Mouse (Mus musculus): Measurements from ENCODE around the gene Olfr766-ps1. TPM values are rescaled to one million over a fixed set of nuclear protein-coding genes. Genes with fewer than 3 reads are reported as not detected.
"Not testable (repeated sequence)": the region's sequence is repeated elsewhere in the genome, so short reads cannot be mapped to it uniquely, and the experiment has no call there.

Olfr766-ps1 gene
- not detected in 2 replicates for polyA plus RNA-seq (2015; fragmentation: Nextera tagmentation; extraction: Ambion mirVana)

DNA sequence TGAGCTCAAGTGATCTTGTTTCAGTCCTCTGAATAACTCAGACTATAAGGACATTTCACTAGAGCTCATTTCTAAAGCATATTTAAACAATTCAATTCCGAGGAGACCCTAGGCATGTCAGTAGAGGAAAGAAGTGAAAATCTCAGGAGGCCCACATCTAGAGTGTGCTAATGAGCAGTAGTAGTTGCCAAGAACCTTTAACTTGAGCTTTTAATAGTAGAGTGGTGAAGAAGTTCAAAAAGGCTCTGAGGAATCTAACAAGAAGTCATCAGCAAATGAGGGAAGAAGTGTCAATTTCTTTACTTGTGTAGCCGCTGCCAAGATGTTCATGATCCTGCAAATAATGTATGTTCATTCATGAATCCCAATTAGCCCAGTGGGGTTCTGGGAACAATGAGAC is at the start of gene Olfr766-ps1:
Gene Olfr766-ps1, minus strand, starts transcription at position 101 of the 400 bp plus-strand sequence.
- Histone ChIP-seq H3K36me3 (no peaks in the 10 kb centered on the region), H3K9me3 (no peaks in the 10 kb centered on the region), H3K4me3 (no peak within 1 kb of the TSS), H3K9ac (replicated peaks) (no peak within 1 kb of the TSS), H3K4me1 (no peaks in the 10 kb centered on the region), H3K27ac (replicated peaks) (no peak within 1 kb of the TSS), H3K27me3 (no peaks in the 10 kb centered on the region), H3K4me2 (replicated peaks) (no peak within 1 kb of the TSS)
- WGBS, result 45% methylated on average over 2 of the region's 2 CpGs
- no peak for ATAC-seq (replicated peaks)

DNA sequence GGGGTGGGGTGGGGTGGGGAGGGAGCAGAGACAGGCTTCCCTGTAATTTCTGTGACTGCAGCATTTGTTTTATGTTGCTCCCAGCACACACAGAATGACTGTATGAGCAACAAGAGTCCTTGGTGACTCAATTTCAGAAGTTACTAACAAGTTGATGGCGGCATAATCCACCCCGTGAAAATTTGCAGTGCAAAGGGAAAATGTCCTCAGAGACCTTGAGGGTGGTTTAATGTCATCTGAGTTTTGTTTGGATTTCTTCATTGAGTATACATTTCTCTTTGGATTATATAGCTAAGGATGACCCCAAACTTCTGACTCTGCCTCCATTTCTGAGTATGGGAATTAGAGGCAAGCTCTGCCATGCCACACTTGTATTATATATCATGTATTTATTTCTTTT is 49.0 kb upstream of the Olfr766-ps1 start, which contains the start of gene Olfr769:
Gene Olfr769, minus strand, starts transcription at position 101 of the 400 bp plus-strand sequence.
- Histone ChIP-seq H3K4me2 (replicated peaks) (no peak within 1 kb of the TSS), H3K4me3 (no peak within 1 kb of the TSS), H3K36me3 (no peaks in the 10 kb centered on the region), H3K27me3 (no peaks in the 10 kb centered on the region), H3K27ac (replicated peaks) (no peak within 1 kb of the TSS), H3K9me3 (no peaks in the 10 kb centered on the region), H3K9ac (replicated peaks) (no peak within 1 kb of the TSS), H3K4me1 (no peaks in the 10 kb centered on the region)
- no peak for ATAC-seq (replicated peaks)
- 84% methylated on average over 2 of the region's 2 CpGs for WGBS

DNA sequence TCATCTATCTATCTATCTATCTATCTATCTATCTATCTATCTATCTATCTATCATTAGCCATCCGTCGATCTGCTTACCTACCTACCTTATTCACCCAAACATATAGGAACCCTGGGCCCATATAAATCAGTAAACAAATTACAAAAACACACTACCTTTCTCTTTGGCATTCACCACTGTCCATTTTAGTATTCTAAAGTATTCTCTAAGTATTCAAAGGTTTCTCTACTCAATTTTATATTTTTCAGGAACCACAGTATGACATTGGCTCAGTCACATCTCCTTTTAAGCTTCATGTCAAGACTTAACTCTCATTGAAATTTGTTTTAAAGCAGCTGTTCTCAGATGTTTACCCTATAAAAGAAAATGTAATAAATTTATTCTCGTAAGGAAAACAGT is 46.4 kb upstream of the Olfr766-ps1 start:
- Histone ChIP-seq H3K9ac (replicated peaks) (no peak overlapping the region), H3K4me2 (replicated peaks) (no peak overlapping the region), H3K9me3 (no peaks in the 10 kb centered on the region), H3K4me3 (no peak overlapping the region), H3K27me3 (no peaks in the 10 kb centered on the region), H3K4me1 (no peaks in the 10 kb centered on the region), H3K36me3 (no peaks in the 10 kb centered on the region), H3K27ac (replicated peaks) (no peak overlapping the region)
- 97% methylated on average over 3 of the region's 3 CpGs for WGBS
- ATAC-seq (replicated peaks), result no peak

DNA sequence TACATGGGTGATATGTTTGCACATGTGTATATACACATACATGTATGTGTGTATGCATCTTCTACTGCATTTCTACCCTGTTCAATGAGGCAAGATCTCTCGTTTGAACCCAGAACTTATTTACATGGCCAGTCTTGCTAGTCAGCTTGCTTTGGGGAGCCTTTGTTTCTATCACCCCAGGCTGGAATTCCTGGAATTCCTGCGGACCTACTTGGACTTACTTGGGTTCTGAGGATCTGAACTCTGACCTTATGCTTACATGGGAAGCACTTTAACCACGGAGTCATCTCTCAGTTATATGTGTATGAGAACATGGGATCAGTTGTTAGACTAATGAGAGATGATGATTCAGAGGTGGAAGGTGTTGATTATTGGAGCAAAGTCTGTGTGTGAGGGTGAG is 32.5 kb upstream of the Olfr766-ps1 start:
- Histone ChIP-seq H3K27me3 (no peaks in the 10 kb centered on the region), H3K36me3 (no peaks in the 10 kb centered on the region), H3K4me2 (replicated peaks) (no peak overlapping the region), H3K4me1 (no peaks in the 10 kb centered on the region), H3K4me3 (no peak overlapping the region), H3K27ac (replicated peaks) (no peak overlapping the region), H3K9ac (replicated peaks) (no peak overlapping the region), H3K9me3 (no peaks in the 10 kb centered on the region)
- 41% methylated on average over 3 of the region's 3 CpGs for WGBS
- no peak for ATAC-seq (replicated peaks)

DNA sequence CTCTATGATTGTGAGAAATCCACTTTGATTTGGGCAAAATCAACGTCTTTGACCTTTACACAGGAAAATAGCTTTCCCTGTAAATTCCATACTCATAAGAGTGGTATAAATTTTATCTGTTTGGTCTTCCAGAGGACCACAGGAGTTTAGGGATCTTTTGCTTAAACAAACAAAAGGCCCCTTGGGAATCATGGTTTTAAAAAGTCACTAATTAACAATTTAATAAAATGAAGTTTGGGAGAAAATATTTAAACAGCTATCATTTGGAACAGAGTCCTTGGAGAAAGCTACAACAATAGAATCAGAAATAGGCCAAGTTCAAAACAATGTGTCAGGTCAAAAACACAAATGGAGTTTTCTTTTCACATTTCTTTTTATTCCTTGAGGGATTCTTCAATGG is 30.5 kb upstream of the Olfr766-ps1 start, which contains the start of gene Olfr768:
Gene Olfr768, minus strand, starts transcription at position 101 of the 400 bp plus-strand sequence.
- ATAC-seq (replicated peaks), result no peak
- Histone ChIP-seq H3K9ac (replicated peaks) (no peak within 1 kb of the TSS), H3K4me2 (replicated peaks) (no peak within 1 kb of the TSS), H3K4me1 (no peaks in the 10 kb centered on the region), H3K27me3 (no peaks in the 10 kb centered on the region), H3K4me3 (no peak within 1 kb of the TSS), H3K36me3 (no peaks in the 10 kb centered on the region), H3K27ac (replicated peaks) (no peak within 1 kb of the TSS), H3K9me3 (no peaks in the 10 kb centered on the region)
- 86% methylated on average over 1 of the region's 1 CpGs for WGBS

DNA sequence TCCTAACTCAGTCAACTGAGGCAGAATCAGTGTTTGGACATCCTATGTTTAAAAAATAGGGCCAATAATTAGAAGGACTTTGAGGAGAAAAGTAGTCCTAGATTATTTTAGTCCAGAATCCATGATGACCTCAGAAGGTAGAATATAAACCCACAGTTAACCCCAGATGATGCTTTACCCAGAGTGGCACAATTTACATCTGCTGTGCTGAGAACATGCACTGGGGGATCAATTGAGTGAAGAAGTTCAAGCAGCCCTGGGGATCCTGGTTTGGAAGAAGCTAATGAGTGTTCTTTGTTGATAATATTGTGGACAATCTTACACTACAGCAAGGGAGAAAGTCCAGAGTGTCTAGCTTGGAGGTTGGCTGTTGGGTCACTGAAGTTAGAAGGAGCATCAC is 14.0 kb upstream of the Olfr766-ps1 start, which contains the start of gene Olfr767:
Gene Olfr767, minus strand, starts transcription at position 101 of the 400 bp plus-strand sequence.
- not testable (repeated sequence) for H3K36me3 ChIP-seq; H3K9me3 ChIP-seq; ATAC-seq (replicated peaks); H3K9ac ChIP-seq (replicated peaks); H3K4me1 ChIP-seq; H3K27me3 ChIP-seq; H3K27ac ChIP-seq (replicated peaks); H3K4me2 ChIP-seq (replicated peaks); H3K4me3 ChIP-seq

DNA sequence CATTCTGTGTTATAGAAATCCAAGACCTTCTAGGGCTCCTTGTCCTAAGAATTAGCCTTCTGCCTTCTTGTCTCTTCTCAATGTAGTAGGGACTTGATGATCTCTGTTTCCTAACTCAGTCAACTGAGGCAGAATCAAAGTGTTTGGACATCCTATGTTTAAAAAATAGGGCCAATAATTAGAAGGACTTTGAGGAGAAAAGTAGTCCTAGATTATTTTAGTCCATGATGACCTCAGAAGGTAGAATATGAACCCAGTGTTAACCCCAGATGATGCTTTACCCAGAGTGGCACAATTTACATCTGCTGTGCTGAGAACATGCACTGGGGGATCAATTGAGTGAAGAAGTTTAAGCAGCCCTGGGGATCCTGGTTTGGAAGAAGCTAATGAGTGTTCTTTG is 18.9 kb downstream of the Olfr766-ps1 start, which contains the start of gene Olfr765:
Gene Olfr765, minus strand, starts transcription at position 101 of the 400 bp plus-strand sequence.
- not testable (repeated sequence) for H3K4me1 ChIP-seq; ATAC-seq (replicated peaks); H3K4me3 ChIP-seq; H3K4me2 ChIP-seq (replicated peaks); H3K36me3 ChIP-seq; H3K9me3 ChIP-seq; H3K9ac ChIP-seq (replicated peaks); H3K27ac ChIP-seq (replicated peaks); H3K27me3 ChIP-seq

DNA sequence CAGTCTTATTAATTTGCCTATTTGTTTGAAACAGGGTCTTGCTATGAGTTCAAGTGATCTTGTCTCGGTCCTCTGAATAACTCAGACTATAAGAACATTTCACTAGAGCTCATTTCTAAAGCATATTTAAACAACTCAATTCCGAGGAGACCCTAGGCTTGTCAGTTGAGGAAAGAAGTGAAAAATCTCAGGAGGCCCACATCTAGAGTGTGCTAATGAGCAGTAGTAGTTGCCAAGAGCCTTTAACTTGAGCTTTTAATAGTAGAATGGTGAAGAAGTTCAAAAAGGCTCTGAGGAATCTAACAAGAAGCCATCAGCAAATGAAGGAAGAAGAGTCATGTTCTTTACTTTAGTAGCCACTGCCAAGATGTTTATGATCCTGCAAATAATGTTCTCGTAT is 29.0 kb downstream of the Olfr766-ps1 start, which contains the start of gene Olfr764-ps1:
Gene Olfr764-ps1, minus strand, starts transcription at position 101 of the 400 bp plus-strand sequence.
- ATAC-seq (replicated peaks), result no peak
- Histone ChIP-seq H3K4me2 (replicated peaks) (no peak within 1 kb of the TSS), H3K27ac (replicated peaks) (no peak within 1 kb of the TSS), H3K36me3 (no peaks in the 10 kb centered on the region), H3K9ac (replicated peaks) (no peak within 1 kb of the TSS), H3K27me3 (no peaks in the 10 kb centered on the region), H3K9me3 (no peaks in the 10 kb centered on the region), H3K4me1 (no peaks in the 10 kb centered on the region), H3K4me3 (no peak within 1 kb of the TSS)
- 83% methylated on average over 3 of the region's 3 CpGs for WGBS

DNA sequence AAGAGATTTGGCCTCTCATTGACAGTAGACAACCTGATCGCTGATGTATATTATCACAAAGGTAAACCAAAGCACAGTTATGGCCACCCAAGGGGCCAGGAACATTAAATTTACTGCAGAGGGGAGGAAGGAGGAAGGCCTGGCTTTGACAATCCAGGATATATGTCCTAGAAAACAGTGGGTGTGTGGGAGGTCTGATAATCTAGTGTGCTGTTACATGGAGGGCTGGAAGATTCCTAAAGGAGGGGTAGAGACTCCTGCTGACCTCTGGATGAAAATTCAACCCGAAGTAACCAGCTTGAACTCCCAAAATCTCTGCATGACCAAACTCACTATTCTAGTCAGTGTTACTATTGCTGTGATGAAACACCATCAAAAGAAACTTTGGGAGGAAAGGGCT is 40.4 kb downstream of the Olfr766-ps1 start:
- Histone ChIP-seq H3K27me3 (no peaks in the 10 kb centered on the region), H3K27ac (replicated peaks) (no peak overlapping the region), H3K9ac (replicated peaks) (no peak overlapping the region), H3K9me3 (no peaks in the 10 kb centered on the region), H3K4me3 (no peak overlapping the region), H3K4me1 (no peaks in the 10 kb centered on the region), H3K36me3 (no peaks in the 10 kb centered on the region), H3K4me2 (replicated peaks) (no peak overlapping the region)
- 81% methylated on average over 2 of the region's 2 CpGs for WGBS
- ATAC-seq (replicated peaks), result no peak

DNA sequence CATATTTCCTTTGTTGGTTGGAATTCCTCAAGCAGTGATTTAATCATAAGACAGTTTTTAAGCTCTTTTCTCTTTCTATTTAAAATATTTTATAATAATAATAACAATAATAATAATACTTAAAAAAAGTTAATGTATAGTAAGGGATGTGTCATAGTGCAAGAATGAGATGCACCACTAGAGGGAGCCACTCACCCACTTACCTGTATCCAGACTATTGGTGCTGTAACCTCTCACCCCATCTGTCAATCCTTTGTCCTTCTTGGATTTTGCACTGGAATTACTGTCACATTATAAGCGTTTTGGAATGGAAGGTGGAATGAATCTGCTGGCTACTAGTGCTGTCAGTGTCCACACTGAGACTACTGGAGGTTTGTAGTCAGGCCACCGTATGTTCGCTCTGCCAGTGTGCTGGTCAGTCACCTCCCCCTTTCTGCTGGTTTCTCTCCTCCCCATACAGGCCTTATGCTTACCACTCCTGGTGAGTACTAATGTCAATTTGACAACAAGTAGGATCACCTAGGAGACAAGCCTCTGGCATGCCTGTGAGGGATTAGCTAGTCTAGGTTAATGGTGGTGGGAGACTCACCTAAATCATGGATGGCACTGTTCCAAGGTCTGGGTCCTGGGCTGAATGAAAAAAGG is 42.6 kb downstream of the Olfr766-ps1 start:
- Histone ChIP-seq H3K27me3 (no peaks in the 10 kb centered on the region), H3K4me2 (replicated peaks) (no peak overlapping the region), H3K9ac (replicated peaks) (no peak overlapping the region), H3K4me1 (no peaks in the 10 kb centered on the region), H3K27ac (replicated peaks) (no peak overlapping the region), H3K36me3 (no peaks in the 10 kb centered on the region), H3K9me3 (no peaks in the 10 kb centered on the region), H3K4me3 (no peak overlapping the region)
- peak; percentile 64; the same call in 1 of the 2 replicates for ATAC-seq (replicated peaks)
- 57% methylated on average over 3 of the region's 3 CpGs for WGBS

DNA sequence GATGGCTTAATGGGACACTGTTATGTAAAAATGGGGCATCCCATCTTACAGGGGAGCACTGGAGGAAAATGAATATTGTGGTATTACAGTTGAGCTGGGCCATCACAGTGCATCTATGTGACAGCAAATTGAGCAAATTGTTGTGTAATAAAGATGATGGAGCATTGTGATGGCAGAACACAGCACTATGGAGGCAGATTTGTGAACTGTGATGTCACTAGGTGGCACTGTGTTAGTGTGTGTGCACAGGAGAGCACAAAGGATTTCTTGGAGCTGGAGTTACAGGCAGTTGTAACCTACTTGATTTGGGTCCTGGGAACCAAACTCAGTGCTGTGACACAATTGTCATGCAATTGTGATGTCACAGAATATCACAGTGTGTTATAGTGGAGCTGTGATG is 45.5 kb downstream of the Olfr766-ps1 start:
- no peak for ATAC-seq (replicated peaks)
- Histone ChIP-seq H3K27ac (replicated peaks) (no peak overlapping the region), H3K4me3 (no peak overlapping the region), H3K36me3 (no peaks in the 10 kb centered on the region), H3K9ac (replicated peaks) (no peak overlapping the region), H3K4me2 (replicated peaks) (no peak overlapping the region), H3K9me3 (no peaks in the 10 kb centered on the region), H3K27me3 (no peaks in the 10 kb centered on the region), H3K4me1 (no peaks in the 10 kb centered on the region)

DNA sequence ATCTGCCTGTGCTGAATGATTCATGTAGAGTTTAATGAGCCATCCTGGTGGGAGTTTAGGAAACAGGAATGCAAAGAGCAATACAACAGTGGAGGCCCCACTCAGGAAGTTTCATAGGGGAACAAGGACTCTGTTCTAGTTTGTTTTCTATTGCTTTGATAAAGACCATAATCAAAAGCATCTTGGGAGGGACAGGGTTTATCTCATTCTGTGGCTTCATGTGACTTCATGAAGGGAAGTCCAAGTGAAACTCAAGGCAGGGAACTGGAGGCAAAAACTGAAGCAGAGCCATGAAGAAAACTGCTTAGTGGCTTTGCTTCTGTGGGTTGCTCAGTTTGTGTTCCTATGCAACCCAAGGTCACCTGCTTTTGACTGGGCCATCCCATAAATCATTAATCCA is 54.3 kb downstream of the Olfr766-ps1 start:
- Histone ChIP-seq H3K9ac (replicated peaks) (no peak overlapping the region), H3K27me3 (no peaks in the 10 kb centered on the region), H3K4me2 (replicated peaks) (no peak overlapping the region), H3K27ac (replicated peaks) (no peak overlapping the region), H3K4me1 (no peaks in the 10 kb centered on the region), H3K9me3 (no peaks in the 10 kb centered on the region), H3K4me3 (no peak overlapping the region), H3K36me3 (no peaks in the 10 kb centered on the region)
- no peak for ATAC-seq (replicated peaks)
